Mouse (Mus musculus) hindbrain, embryonic 15.5 days (tissue): ENCODE results near the gene Hspb9. TPM values are rescaled to one million over a fixed set of nuclear protein-coding genes. Genes with fewer than 3 reads are reported as not detected.

Source experiments
- ATAC-seq: fragments of 200-750 bp; cut with Nextera tagmentation; 2 replicates; pipeline ENCODE4 v1.8.0; 2017; ENCODE audit warnings: low read depth, moderate number of reproducible peaks, moderate TSS enrichment; ENCODE audit not compliant: low FRiP score
- H3K27ac ChIP-seq: fragments of 300-500 bp; sonication (generic); replicated peaks from 2 replicates; pipeline ENCODE4 v1.5.1; 2015; ENCODE audit warnings: mild to moderate bottlenecking, inconsistent platforms
- H3K27me3 ChIP-seq: fragments of 300-500 bp; sonication (generic); 2 replicates; pipeline ENCODE4 v1.6.1; 2015; ENCODE audit warnings: control low read depth, inconsistent platforms
- H3K36me3 ChIP-seq: fragments of 300-500 bp; sonication (generic); 2 replicates; pipeline ENCODE4 v1.6.1; 2015; ENCODE audit warnings: control low read depth, inconsistent platforms
- H3K4me1 ChIP-seq: fragments of 300-500 bp; sonication (generic); replicated peaks from 2 replicates; pipeline ENCODE4 v1.6.1; 2015; ENCODE audit warnings: control low read depth, inconsistent platforms
- H3K4me2 ChIP-seq: fragments of 300-500 bp; sonication (generic); 2 replicates; pipeline ENCODE4 v1.6.1; 2015; ENCODE audit warnings: moderate library complexity, mild to moderate bottlenecking, inconsistent platforms
- H3K4me3 ChIP-seq: fragments of 300-500 bp; sonication (generic); 2 replicates; pipeline ENCODE4 v1.5.1; 2015; ENCODE audit warnings: mild to moderate bottlenecking, inconsistent platforms
- H3K9ac ChIP-seq: fragments of 300-500 bp; sonication (generic); 2 replicates; pipeline ENCODE4 v1.6.1; 2015; ENCODE audit warnings: inconsistent platforms
- H3K9me3 ChIP-seq: fragments of 300-500 bp; sonication (generic); 2 replicates; pipeline ENCODE4 v1.6.1; 2016; ENCODE audit warnings: control low read depth, inconsistent platforms
- WGBS: fragments of 180-500 bp; shearing (Covaris S2); methylation state at CpG from one replicate; pipeline ENCODE4 v1.1.7; 2015; 5-methylcytosine and 5-hydroxymethylcytosine counted together
- polyA plus RNA-seq: library from polyadenylated mRNA; unstranded; fragments of >200 nt; fragmentation: Nextera tagmentation; extraction: Ambion mirVana; gene quantifications from 2 replicates; pipeline ENCODE4 v1.2.1, GENCODE M21; 2015

The Hspb9 gene
- polyA plus RNA-seq, 1 experiment from 2014 or later: 0.25 TPM

DNA sequence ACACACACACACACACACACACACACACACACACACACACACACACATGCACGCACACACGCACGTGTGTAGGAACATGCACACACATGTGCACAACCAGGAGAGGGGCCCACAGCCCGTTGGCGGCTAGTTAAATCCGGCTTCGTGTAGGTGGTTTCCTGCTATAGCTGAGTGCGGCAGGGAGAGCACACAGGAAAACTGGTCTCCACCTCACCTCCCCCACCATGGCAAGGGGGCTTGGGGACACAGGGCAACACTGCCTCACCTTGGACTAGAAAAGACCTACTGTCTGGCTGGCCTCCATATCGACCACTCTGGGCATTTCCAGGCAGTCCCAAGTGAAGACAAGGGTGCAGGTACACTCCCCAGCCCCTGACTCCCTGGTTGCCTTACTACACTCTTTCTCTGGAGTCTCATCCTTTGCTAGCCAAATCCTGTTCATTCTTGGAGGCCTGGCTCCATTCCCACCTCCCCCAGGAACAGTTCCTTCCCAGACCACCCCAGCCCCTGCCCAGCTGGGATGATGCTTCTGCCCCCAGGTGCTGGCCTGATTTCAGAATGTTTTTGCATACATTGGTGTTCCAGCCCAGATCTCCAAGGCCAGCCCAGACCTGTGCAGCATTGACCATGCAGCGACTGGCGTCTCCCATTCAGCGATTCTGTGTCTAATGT is 40.5 kb downstream of the Hspb9 start:
- no peak overlapping the region for H3K27ac ChIP-seq
- ATAC-seq: no peak
- 85% methylated on average over 12 of the region's 12 CpGs for WGBS
- H3K4me2 ChIP-seq: no peak overlapping the region
- no peaks in the 10 kb centered on the region for H3K27me3 ChIP-seq
- peaks cover 25% of the 10 kb centered on the region for H3K36me3 ChIP-seq
- H3K9ac ChIP-seq: no peak overlapping the region
- peaks cover 7% of the 10 kb centered on the region; the same call in 1 of the 2 replicates for H3K4me1 ChIP-seq
- no peak overlapping the region for H3K4me3 ChIP-seq
- H3K9me3 ChIP-seq: no peaks in the 10 kb centered on the region

DNA sequence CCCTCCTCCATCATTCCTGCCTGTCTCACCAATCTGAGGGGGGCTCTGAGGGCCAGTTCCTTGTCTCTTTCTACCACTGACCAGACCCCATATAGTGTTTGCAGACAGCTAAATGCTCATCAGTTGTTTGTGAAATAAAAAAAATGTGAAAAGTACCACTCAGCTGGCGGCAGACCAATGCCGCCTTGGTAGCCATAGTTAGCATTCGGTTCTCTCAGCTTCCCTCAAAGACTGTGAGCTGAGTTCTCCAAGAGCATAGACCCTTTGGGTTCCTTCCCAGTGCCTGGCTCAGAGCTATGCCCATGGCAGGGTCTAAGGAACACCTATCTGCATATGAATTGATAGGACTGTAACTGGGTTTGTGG is 41.0 kb downstream of the Hspb9 start:
- WGBS: 93% methylated on average over 3 of the region's 3 CpGs
- Histone ChIP-seq H3K36me3 (peaks cover 25% of the 10 kb centered on the region), H3K27me3 (no peaks in the 10 kb centered on the region)

GRCm38 (mm10) chr11:100756476-100756875 is 42.8 kb downstream of the Hspb9 start:
- 70% methylated on average over 6 of the region's 6 CpGs for WGBS
- Histone ChIP-seq H3K9me3 (no peaks in the 10 kb centered on the region), H3K27me3 (no peaks in the 10 kb centered on the region), H3K9ac (no peak overlapping the region), H3K4me1 (peaks cover 25% of the 10 kb centered on the region), H3K36me3 (peaks cover 17% of the 10 kb centered on the region), H3K4me2 (no peak overlapping the region), H3K27ac (no peak overlapping the region), H3K4me3 (no peak overlapping the region)
- no peak for ATAC-seq

More for the DNA sequence above, 41.0 kb downstream of the Hspb9 start:
- Histone ChIP-seq H3K27ac (no peak overlapping the region), H3K4me3 (no peak overlapping the region), H3K9me3 (no peaks in the 10 kb centered on the region), H3K4me2 (no peak overlapping the region), H3K4me1 (peaks cover 13% of the 10 kb centered on the region; the same call in 1 of the 2 replicates), H3K9ac (no peak overlapping the region)
- no peak for ATAC-seq

DNA sequence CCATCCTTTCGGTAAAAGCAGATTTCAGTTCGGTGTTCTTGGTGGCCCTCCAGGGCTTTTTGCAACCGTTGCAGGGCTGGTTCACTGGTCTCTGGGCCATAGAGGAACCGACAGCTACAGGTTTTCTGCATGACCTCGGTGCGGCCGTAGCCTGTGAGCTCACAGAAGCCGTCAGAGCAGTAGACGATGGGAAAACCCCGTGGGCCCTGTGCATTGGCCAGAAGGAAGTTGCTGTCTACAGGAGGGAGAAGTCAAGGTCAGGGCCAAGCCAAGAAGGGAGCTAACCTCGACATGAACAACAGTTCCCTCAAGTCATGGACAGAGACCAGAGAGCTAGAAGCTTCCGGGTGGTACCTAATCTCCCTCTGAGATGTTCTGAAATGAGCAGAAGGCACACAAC is 43.9 kb downstream of the Hspb9 start:
- no peak overlapping the region for H3K9ac ChIP-seq
- 91% methylated on average over 12 of the region's 12 CpGs for WGBS
- no peak for ATAC-seq

DNA sequence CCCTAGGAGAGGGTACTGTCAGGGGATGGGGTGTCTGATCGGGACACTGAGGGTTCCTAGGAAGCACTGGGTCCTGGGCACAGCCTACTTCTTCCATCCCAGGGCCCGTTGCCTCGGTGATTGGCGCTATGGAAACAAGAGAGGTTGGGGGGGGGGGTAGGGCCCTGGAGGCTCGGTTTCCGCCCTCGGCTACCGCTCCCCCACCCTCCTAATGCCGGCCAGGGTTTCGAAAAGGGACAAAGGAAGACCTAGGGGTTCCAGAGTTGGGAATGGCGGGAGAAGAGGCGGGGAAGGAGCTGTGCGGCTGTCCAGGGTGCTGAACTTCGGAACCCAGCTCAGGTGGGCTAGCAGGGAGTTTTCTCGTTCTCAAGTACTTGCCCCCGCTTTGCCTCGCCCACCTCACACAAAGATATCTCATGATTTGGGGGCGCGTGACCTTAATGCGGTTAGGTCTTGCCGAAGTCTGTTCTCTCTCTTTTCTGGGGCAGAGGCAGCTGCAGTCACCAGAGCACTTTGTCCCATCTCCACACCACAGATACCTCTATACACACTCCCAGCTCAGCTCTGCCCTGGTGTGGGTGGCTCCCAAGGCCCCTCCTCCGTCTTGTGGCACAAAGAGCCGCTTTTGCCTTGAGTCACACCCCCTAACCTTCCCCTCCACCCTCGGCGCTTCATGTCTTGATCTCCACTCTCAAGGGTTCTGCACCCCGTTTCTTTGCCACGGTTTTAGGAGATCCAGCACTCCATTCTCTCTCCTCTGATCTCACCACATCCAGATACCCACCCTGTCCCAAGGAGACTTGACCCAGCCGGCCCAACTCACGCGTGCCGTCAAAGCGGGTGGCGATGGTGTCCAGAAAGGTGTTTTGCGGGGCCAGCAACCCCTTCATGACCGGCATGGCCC is 45.3 kb downstream of the Hspb9 start:
- peak overlapping the region; percentile 71 for H3K4me3 ChIP-seq
- H3K9ac ChIP-seq: peak overlapping the region; percentile 77
- H3K9me3 ChIP-seq: no peaks in the 10 kb centered on the region
- WGBS: 1% methylated on average over 35 of the region's 35 CpGs
- H3K4me1 ChIP-seq: peaks cover 35% of the 10 kb centered on the region
- peak overlapping the region; percentile 63 for H3K4me2 ChIP-seq
- H3K27ac ChIP-seq: peak overlapping the region; percentile 75
- peaks cover 9% of the 10 kb centered on the region; the same call in 1 of the 2 replicates for H3K36me3 ChIP-seq
- ATAC-seq: peak; percentile 39; the same call in 1 of the 2 replicates
- H3K27me3 ChIP-seq: no peaks in the 10 kb centered on the region

More for the DNA sequence above, 43.9 kb downstream of the Hspb9 start:
- Histone ChIP-seq H3K4me1 (peaks cover 35% of the 10 kb centered on the region), H3K9me3 (no peaks in the 10 kb centered on the region), H3K36me3 (peaks cover 9% of the 10 kb centered on the region; the same call in 1 of the 2 replicates), H3K4me3 (no peak overlapping the region), H3K4me2 (peak overlapping the region; percentile 63; the same call in 1 of the 2 replicates), H3K27me3 (no peaks in the 10 kb centered on the region), H3K27ac (no peak overlapping the region)

- peak; percentile 74 for ATAC-seq
- WGBS: 1% methylated on average over 50 of the region's 51 CpGs
- H3K27ac ChIP-seq: peak within 1 kb of the TSS; percentile 75
- H3K36me3 ChIP-seq: peaks cover 5% of the 10 kb centered on the region; the same call in 1 of the 2 replicates
- H3K4me2 ChIP-seq: peak within 1 kb of the TSS; percentile 63
- peaks cover 35% of the 10 kb centered on the region for H3K4me1 ChIP-seq
- H3K27me3 ChIP-seq: no peaks in the 10 kb centered on the region
- no peaks in the 10 kb centered on the region for H3K9me3 ChIP-seq
- peak within 1 kb of the TSS; percentile 77 for H3K9ac ChIP-seq
- peak within 1 kb of the TSS; percentile 71 for H3K4me3 ChIP-seq
Observed at GRCm38 (mm10) chr11:100759611-100760233, 46.1 kb downstream of the Hspb9 start, which contains the start of gene Kcnh4. Gene Kcnh4 (minus strand): TSS chr11:100759942.

DNA sequence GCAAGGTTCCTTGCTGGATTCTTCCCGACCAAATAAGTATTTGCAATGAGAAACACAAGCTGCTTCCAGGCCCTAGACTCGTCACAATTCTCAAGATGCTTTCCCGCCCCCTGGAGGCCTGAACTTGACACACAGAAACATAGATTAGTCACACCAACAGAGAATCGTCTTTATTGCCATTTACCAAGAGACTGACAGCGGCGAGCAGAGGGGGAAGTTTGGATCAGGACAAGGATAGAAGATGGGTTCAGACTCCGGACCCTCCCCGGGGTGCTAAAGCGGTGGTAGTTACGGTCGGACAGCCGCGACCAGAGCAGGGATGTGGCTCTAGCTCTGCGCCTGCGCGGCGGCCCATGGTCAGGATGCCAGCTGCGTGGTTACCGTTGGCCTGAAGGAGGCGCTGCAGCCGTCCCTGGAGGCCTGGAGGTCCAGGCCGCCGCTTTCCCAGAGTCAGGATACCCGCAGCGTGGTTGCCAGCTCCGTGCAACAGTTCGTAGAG is 47.9 kb downstream of the Hspb9 start:
- no peaks in the 10 kb centered on the region for H3K27me3 ChIP-seq
- peak overlapping the region; percentile 43 for H3K4me3 ChIP-seq
- H3K9me3 ChIP-seq: no peaks in the 10 kb centered on the region
- WGBS: under 1% methylated on average over 27 of the region's 27 CpGs
- H3K36me3 ChIP-seq: no peaks in the 10 kb centered on the region
- peak overlapping the region; percentile 65 for H3K4me2 ChIP-seq
- H3K27ac ChIP-seq: peak overlapping the region; percentile 61
- ATAC-seq: peak; percentile 58
- H3K9ac ChIP-seq: peak overlapping the region; percentile 47
- H3K4me1 ChIP-seq: peaks cover 35% of the 10 kb centered on the region

GRCm38 (mm10) chr11:100762831-100763230 is 49.2 kb downstream of the Hspb9 start, which contains the start of gene Hcrt:
Gene Hcrt (minus strand): TSS chr11:100762931.
- H3K9ac ChIP-seq: peak within 1 kb of the TSS; percentile 47
- H3K27me3 ChIP-seq: no peaks in the 10 kb centered on the region
- peak within 1 kb of the TSS; percentile 43 for H3K4me3 ChIP-seq
- H3K4me2 ChIP-seq: peak within 1 kb of the TSS; percentile 65
- no peaks in the 10 kb centered on the region for H3K9me3 ChIP-seq
- no peaks in the 10 kb centered on the region for H3K36me3 ChIP-seq
- peaks cover 35% of the 10 kb centered on the region for H3K4me1 ChIP-seq
- WGBS: 91% methylated on average over 7 of the region's 7 CpGs
- H3K27ac ChIP-seq: peak within 1 kb of the TSS; percentile 61
- ATAC-seq: no peak

Other genes starting within 250 kb of the Hspb9 start
- gene Klhl11, start 241.1 kb upstream of the Hspb9 start, polyA plus RNA-seq: 9.8 and 11.1 TPM in 2 replicates
- gene Acly, start 185.8 kb upstream of the Hspb9 start, polyA plus RNA-seq: 228 and 230 TPM in 2 replicates
- 2.6 and 2.7 TPM in 2 replicates for gene Ttc25, start 168.2 kb upstream of the Hspb9 start, polyA plus RNA-seq
- 60.1 and 61.3 TPM in 2 replicates for gene Cnp, start 138.9 kb upstream of the Hspb9 start, polyA plus RNA-seq
- 96.2 and 104 TPM in 2 replicates for gene Nkiras2, start 94.6 kb upstream of the Hspb9 start, polyA plus RNA-seq
- gene Dnajc7, start 93.7 kb upstream of the Hspb9 start, polyA plus RNA-seq: 278 and 296 TPM in 2 replicates
- gene Zfp385c, start 21.4 kb upstream of the Hspb9 start, polyA plus RNA-seq: 0.82 and 0.94 TPM in 2 replicates
- 3.0 and 3.1 TPM in 2 replicates for gene Dhx58, start 9.6 kb upstream of the Hspb9 start, polyA plus RNA-seq
- gene Kat2a, start 1.4 kb upstream of the Hspb9 start, polyA plus RNA-seq: 67.2 and 74.0 TPM in 2 replicates
- 42.0 and 42.4 TPM in 2 replicates for gene Rab5c, start 24.4 kb downstream of the Hspb9 start, polyA plus RNA-seq
- 8.8 and 10.3 TPM in 2 replicates for gene Kcnh4, start 46.1 kb downstream of the Hspb9 start, polyA plus RNA-seq
- 0.38 and 1.3 TPM in 2 replicates for gene Hcrt, start 49.1 kb downstream of the Hspb9 start, polyA plus RNA-seq
- gene Ghdc, start 57.1 kb downstream of the Hspb9 start, polyA plus RNA-seq: 7.4 and 8.4 TPM in 2 replicates
- 16.4 and 20.3 TPM in 2 replicates for gene Stat5b, start 136.9 kb downstream of the Hspb9 start, polyA plus RNA-seq
- 2.1 TPM in 2 replicates for gene Stat5a, start 145.5 kb downstream of the Hspb9 start, polyA plus RNA-seq
- 46.0 and 48.4 TPM in 2 replicates for gene Stat3, start 225.7 kb downstream of the Hspb9 start, polyA plus RNA-seq